Mouse (Mus musculus): ENCODE results near the gene Enpp7. TPM values are rescaled to one million over a fixed set of nuclear protein-coding genes. Genes with fewer than 3 reads are reported as not detected.

Enpp7 gene
- total RNA-seq (2021), result not detected
- long read RNA-seq, experiment 1, result 0 reads
- long read RNA-seq, experiment 2, result 0 reads

- DNase-seq, result no peak
These were observed at the start of gene Enpp7 for GRCm38 (mm10) chr11:118987999-118988398. Gene Enpp7 (plus strand): TSS chr11:118988188.

DNA sequence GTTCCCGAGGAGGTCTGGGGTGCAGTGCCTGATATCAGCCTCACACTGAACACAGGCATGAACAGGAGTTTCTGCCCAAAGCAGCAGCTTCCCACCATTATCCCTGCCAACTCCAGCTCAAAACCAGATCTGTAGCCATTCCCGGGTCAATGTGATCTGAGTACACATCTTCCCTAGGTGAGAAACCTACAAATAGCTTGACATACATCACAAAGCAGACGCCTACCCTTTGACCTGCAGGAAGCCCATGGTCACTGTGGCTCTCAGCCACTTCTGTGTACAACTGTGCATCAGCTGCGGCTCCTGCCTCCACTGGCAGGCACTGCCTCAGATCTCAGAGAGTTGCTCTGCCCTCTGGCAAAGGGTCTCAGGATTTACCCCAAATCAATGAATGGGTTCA, 48.3 kb upstream of the Enpp7 start:
- DNase-seq, result no peak

GRCm38 (mm10) chr11:118940539-118940938, 47.4 kb upstream of the Enpp7 start:
- peak; percentile 39 for DNase-seq

GRCm38 (mm10) chr11:118941268-118941667, 46.7 kb upstream of the Enpp7 start:
- no peak for DNase-seq

GRCm38 (mm10) chr11:118945868-118946267, 42.1 kb upstream of the Enpp7 start:
- no peak for DNase-seq

DNA sequence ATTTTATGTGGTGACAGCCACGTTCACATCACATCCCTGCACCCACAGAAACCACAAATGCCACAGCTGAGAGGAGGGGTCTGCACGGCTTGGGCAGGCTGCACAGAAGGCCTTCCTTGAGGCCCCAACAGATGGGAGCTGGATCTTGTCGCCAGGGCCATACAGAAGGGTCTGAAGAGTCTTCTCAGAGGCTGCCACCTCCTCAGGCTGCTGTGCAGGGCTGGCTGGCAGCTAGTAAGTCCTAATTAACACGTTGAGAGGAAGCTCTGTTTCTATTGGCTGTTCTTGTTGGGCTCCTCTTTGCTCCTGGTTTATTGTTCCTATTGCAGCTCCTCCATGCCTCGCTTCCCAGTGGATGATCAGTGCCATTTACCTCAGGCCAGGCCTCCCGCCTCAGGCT, 33.0 kb upstream of the Enpp7 start:
- DNase-seq, result no peak

GRCm38 (mm10) chr11:118957070-118957471, 30.9 kb upstream of the Enpp7 start:
- peak; percentile 65 to 77 for DNase-seq

DNA sequence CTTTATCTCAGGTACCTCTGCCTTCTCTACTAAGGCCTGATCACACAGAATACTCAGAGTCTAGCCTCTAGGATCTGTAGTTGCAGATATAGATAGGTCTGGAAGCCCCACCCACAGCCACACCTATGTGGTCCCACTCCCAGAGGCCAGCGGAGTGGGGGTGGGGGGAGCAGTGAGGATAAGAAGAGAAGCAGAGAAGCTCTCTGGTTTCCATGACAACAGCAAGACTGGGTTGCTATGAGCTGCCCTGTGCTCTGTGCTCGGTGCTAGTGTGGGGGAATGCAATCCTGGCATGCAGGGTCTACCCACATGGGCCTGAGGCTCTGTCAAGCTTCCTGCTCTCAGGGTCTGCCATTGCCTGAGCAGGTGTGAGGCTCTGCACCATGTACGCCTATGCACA, 27.3 kb upstream of the Enpp7 start:
- DNase-seq, result no peak

DNA sequence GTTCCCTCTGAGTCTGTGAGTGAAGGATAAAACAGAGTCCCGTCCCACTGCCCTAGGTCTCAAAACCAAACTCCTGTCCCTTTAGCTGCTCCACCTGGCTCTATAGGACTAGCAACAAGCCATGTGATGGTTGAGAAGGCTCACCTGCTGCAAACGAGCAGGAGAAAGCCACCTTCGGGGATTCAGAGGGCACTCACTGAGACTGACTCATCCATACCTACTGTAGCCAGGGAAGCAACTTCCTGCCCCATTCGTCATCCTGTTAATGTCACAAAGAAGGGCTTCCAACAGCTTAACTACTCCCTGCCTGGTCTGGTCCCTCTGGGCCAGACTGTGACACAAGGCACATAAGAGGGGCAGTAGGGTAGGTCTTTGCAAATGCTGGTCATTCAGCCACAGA, 25.5 kb upstream of the Enpp7 start:
- DNase-seq, result no peak

DNA sequence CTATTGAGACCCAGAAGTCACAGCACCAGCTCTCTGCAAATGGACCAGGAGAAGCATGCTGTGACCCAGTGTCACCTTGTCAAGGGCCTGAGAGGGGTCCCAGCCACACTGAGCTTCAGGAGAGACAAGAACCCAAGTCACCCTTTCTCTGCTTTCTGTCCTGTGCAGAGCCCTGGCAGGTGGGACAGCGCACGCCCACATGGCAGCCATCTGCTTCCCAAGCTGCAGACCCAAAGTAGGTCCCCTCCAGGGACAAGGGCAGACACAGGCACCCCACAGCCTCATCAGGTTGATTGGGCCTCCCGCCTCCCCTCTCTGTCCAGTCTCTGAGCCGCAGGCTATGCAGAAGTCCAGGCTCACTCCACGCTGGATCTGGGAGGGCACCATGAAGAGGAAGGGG, 24.1 kb upstream of the Enpp7 start:
- no peak for DNase-seq

GRCm38 (mm10) chr11:118965078-118965477, 22.9 kb upstream of the Enpp7 start:
- DNase-seq, result no peak

DNA sequence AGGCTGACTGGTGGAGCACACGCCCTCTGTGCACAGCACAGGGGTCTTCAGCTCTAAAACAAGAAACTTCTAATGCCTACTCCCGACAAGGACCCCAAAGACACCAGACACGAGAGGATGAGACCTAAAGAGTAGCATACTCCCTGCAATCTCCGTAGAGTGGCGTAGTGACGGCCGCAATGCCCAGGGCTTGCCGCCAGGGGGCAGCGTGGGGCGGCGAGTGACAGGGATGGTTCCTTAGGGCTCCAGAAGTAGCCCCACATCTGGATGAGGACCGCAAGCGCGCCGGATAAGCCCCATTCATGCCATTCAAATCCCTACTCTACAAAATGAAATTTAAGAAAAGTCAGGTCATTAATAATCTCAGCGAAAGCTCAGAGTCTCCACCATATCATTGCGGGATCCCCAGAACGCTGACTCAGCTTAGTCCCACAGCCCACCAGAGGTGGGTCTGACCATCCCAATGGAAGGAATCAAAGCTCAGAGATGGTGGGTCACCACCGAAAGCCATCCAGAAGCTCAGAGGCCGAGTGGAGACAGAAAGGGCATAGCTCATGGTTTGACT, 16.4 kb upstream of the Enpp7 start:
- DNase-seq, result peak in 1 of 2 experiments; percentile 12

DNA sequence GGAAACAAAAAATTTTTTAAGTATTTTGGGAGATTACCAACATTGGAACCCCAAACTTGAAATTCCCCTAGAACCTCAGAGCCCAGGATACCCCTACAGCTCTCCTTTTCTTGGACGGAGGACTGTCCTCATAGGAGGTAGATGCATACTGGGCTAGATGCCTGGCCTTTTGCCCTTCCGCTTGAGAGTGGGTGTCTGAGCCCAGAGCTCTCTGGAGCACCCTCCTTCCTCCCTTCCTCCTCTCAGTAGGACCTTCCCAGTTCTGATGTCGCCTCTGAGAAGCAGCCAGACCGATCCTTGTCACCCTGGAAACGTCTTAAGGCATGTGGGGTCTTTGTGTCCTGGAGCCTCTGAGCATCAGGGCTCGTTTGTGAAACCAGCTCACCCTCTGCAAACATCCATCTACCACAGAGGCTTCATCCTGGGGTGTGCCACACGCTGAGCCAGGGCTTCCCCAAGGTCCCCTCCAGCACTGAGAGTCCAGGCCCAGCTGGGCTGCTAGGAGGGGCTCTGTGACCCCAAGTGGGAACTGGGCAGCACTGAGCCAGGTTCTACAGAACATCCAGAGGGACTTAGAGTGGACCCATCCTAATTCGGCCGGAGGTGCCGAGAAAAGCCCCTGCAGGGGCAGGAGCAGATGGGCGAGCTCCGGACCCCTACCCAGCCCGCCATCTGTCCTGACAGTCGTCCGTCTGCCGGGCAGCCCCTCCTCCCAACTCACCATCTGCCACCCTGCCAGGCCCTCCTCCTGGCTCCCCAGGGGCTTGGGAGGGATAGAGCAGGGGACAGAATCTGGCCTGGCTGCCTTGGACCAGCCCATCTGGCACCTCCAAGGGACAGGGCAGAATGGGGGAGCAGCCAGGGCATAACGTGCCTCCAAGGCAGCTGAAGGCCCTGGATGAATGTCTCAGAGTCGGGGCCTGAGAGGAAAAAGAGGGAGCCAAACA, 15.3 kb upstream of the Enpp7 start:
- no peak for DNase-seq

DNA sequence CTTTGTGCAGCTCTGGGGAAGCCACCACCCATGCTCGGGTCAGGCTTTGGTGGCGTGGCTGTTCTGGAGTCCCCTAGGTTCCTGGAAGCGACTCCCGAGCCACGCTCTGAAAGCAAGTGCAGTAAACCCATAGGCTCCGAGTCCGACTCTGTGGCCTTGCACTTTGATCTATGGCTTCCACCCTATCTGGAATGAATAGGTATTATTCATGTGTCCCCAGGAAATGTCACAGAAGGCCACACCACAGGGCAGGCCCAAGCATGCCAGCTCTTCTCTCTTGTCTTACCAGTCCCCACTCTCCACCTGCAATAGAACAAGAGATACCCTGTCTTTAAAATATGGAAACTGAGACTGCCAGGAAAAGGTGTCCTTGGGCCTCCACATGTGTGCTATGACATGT, 13.6 kb upstream of the Enpp7 start:
- no peak for DNase-seq

- peak; percentile 25 to 79 for DNase-seq
These were observed 12.6 kb upstream of the Enpp7 start for GRCm38 (mm10) chr11:118975427-118975826.

DNA sequence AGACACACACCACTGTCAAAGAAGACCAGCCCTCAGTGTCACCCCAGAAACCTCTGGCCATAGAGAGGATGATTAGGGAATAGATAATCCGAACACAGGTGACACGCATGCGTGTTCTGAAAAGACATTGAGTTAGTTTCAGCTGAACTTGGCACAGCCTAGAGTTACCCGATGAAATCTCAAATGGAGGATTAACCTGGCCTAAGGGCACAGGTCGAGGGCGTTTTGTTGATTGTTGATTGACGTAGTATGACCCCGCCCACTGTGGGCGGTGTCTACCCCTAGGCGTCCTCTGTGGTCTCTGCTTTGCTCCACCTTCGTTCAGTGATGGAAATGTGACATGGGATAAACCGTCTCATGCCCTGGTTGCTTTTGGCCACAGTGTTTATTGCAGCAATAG, 12.1 kb upstream of the Enpp7 start:
- no peak for DNase-seq

DNA sequence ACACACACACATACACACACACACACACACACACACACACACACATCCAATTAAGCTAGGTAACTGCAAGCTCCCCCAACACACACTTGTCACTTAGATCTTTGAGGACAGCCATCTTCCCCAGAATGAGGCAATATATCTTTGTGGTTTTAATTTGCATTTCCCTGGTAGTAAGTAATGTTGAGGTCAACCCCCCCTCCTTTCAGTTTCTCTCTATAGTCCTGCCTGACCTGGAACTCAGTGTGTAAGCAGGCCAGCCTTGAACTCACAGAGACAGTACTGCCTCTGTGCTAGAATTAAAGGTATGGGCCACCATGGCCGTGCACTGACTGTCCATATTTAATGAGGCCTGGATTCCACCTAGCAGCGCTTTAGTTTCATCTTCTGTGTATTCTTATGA, 7.6 kb upstream of the Enpp7 start:
- no peak for DNase-seq

DNA sequence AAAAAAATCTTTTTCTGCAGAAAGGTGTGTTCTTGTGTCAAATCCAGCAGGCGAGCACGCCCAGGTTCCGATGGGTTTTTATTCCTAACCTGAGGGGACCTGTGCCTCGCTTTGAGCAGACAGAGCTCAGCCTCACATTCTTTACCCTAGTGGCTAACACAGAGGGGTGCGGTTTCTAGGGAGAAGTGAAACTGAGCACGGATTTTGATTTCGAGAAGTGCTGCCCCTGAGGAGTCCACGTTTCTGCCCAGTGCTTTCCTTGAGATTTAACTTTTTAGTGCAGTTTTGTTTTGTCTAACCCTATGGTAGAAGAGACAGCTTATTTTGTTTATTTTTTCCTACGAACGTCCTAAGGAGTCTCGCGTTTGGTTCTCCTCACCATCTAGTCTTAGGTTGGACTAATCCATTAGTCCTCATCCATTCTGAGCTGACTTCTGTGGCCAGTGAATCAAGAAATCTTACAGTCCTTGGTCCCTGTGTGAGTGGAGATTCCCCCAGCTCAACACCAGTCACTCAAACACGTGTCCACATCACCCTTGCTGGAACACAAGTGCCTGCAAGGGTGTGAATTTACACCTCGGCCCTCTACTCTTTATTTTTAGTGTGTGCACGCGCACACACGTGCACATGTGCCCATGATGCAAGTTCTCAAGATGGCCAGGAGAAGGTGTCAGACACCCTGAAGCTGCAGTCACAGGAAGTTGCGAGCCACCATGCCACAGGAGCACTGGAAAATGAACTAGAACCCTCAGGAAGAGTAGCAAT, 6.8 kb upstream of the Enpp7 start:
- peak; percentile 13 to 23 for DNase-seq

GRCm38 (mm10) chr11:118982593-118983113, 5.3 kb upstream of the Enpp7 start:
- no peak for DNase-seq

GRCm38 (mm10) chr11:118985571-118985970, 2.4 kb upstream of the Enpp7 start:
- DNase-seq, result no peak

GRCm38 (mm10) chr11:118992781-118993180, 4.8 kb downstream of the Enpp7 start:
- DNase-seq, result no peak

DNA sequence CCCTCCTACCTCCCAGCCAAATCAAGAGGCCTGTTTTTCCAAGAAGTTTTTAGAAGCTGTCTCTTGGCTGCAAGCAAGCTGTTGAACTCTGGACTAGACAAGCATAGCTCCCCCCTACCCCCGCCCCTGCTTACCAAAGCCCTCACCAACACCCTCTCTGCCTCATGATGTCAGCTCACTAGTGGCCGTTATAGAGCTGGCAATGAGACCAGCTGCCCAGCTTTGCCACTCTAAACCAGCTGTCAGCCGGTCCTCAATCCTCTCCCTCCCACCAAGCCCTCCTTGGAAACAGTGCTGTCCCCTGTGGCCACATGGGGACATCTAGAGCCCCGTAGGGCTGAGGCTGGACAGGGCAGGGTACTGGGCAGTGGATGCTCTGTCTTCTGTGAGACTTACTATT, 7.5 kb downstream of the Enpp7 start:
- no peak for DNase-seq

DNA sequence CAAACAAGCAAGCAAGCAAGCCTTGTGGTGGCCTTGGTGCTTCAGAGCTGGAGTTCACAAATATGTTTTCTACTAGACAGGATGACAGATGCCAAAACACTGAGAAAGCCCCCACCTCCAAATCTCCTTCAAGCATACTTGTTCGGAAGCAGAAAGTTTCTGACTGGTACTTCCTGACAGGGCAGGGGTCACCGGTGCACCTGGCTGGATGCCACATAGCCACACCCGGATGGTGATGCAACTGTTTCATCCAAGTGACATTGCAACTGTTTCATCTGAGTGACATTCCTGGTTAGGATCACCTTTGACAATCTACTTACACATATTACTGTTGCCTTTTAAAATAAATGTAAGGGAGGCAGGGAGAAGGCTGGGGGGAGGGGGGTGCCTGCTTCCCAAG, 9.2 kb downstream of the Enpp7 start:
- DNase-seq, result no peak
